Mouse (Mus musculus) ES-E14 (cell line): ENCODE results near the gene Olfr692.

Source experiments
- ZC3H11A ChIP-seq: IDR thresholded peaks from 2 replicates; pipeline ENCODE4 v1.6.1; 2012; ENCODE audit warnings: low read depth, mild to moderate bottlenecking, inconsistent platforms, low read length, borderline replicate concordance
- ZNF384 ChIP-seq: IDR thresholded peaks from 2 replicates; pipeline ENCODE4 v1.6.1; 2012; ENCODE audit warnings: low read depth, low read length, inconsistent platforms

GRCm38 (mm10) chr7:105406322-105406721, 38.3 kb downstream of the Olfr692 start:
- TF ChIP-seq ZC3H11A = no peak
- no peak for TF ChIP-seq ZNF384
